Mouse (Mus musculus) neural tube, embryonic 14.5 days (tissue): ENCODE results near the gene Susd2. TPM values are rescaled to one million over a fixed set of nuclear protein-coding genes. Genes with fewer than 3 reads are reported as not detected.

Experiments
- ATAC-seq: fragments of 200-750 bp; cut with Nextera tagmentation; 2 replicates; pipeline ENCODE4 v1.8.0; 2017; ENCODE audit warnings: low read depth, mild to moderate bottlenecking, moderate TSS enrichment, moderate library complexity
- H3K27ac ChIP-seq: fragments of 300-500 bp; sonication (generic); 2 replicates; pipeline ENCODE4 v1.5.1; 2014; ENCODE audit warnings: low read depth, mild to moderate bottlenecking, control low read depth, low read length, moderate library complexity, mixed read lengths
- H3K27me3 ChIP-seq: fragments of 300-500 bp; sonication (generic); 2 replicates; pipeline ENCODE4 v1.6.1; 2014; ENCODE audit warnings: low read length; ENCODE audit not compliant: control insufficient read depth, insufficient read depth
- H3K36me3 ChIP-seq: fragments of 300-500 bp; sonication (generic); 2 replicates; pipeline ENCODE4 v1.6.1; 2014; ENCODE audit warnings: low read length, mixed read lengths; ENCODE audit not compliant: control insufficient read depth, insufficient read depth
- H3K4me1 ChIP-seq: fragments of 300-500 bp; sonication (generic); 2 replicates; pipeline ENCODE4 v1.6.1; 2014; ENCODE audit warnings: low read length; ENCODE audit not compliant: control insufficient read depth, insufficient read depth
- H3K4me2 ChIP-seq: fragments of 300-500 bp; sonication (generic); 2 replicates; pipeline ENCODE4 v1.6.1; 2014; ENCODE audit warnings: mild to moderate bottlenecking, low read depth, low read length, control low read depth
- H3K4me3 ChIP-seq: fragments of 300-500 bp; sonication (generic); 2 replicates; pipeline ENCODE4 v1.5.1; 2014; ENCODE audit warnings: low read depth, low read length, control low read depth, mixed read lengths
- H3K9ac ChIP-seq: fragments of 300-500 bp; sonication (generic); replicated peaks from 2 replicates; pipeline ENCODE4 v1.6.1; 2014; ENCODE audit warnings: low read depth, mild to moderate bottlenecking, control low read depth, low read length, mixed read lengths
- H3K9me3 ChIP-seq: fragments of 300-500 bp; sonication (generic); 2 replicates; pipeline ENCODE4 v1.6.1; 2016; ENCODE audit warnings: low read length; ENCODE audit not compliant: control insufficient read depth
- WGBS: fragments of 180-500 bp; shearing (Covaris S2); extraction: QIAGEN DNeasy Blood & Tissue Kit; methylation state at CpG from one replicate; pipeline ENCODE4 v1.1.7; 2014; 5-methylcytosine and 5-hydroxymethylcytosine counted together
- polyA plus RNA-seq: library from polyadenylated mRNA; unstranded; fragments of >200 nt; fragmentation: Nextera tagmentation; extraction: Ambion mirVana; gene quantifications from 2 replicates; pipeline ENCODE4 v1.2.1, GENCODE M21; 2014

The Susd2 gene
- polyA plus RNA-seq, 1 experiment from 2014 or later: 9.8 TPM

DNA sequence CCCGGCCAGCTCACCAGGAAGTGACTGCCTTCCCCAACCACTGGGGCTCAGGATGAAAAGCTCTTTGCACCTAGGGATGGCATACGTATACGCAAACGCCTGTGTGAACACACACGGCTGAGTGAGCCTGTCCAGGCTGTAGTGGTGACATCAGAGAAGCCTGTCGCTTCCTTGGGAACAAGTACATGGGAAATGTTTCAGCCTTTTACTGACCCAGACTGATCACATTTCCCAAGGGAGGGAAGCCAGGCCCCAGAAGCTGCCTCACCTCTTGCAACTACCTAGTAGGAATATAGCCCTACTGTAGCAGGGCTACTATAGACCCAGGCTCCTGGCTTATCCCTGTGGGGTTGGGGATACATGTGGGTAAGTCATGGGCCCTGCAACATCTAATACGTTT lies 51.2 kb downstream of the Susd2 start:
- no peaks in the 10 kb centered on the region for H3K27me3 ChIP-seq
- no peak overlapping the region for H3K4me2 ChIP-seq
- H3K4me3 ChIP-seq: no peak overlapping the region
- H3K27ac ChIP-seq: no peak overlapping the region
- ATAC-seq: no peak
- no peaks in the 10 kb centered on the region; the same call in 1 of the 2 replicates for H3K9me3 ChIP-seq
- no peaks in the 10 kb centered on the region for H3K36me3 ChIP-seq
- no peaks in the 10 kb centered on the region for H3K4me1 ChIP-seq
- 88% methylated on average over 7 of the region's 7 CpGs for WGBS
- H3K9ac ChIP-seq: no peak overlapping the region

DNA sequence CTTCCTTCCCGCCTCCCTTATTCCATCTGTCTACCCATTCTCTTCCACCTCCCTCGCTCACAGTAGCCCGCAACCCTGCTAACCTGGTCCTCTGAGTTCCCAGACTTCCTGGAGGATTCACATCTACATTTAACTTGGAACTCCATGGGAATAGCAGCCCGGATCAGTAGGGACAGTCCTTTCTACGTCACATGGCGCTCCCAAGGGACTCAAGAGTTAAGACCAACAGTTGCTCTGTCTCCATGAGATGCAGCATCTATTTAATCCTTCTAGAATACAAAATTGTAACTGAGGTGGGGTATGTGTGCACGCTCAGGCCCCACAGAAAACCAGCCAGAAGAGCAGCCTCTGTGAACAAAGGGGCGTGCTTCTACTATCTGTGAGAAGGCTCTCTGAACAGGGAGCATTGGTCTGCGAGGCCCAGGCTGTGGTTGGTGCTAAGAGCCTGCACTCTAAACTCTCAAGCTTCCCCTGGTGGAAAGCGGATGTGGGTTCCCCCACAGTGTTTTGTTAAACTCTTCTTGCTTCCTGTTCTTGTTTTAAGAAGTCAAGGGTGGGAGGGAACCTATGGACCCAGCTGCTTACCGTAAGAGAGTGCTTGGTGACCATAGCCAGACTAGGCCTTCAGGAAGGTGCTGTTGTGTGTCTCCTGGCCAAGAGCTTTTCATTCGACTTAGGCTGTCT lies 52.5 kb downstream of the Susd2 start:
- no peaks in the 10 kb centered on the region for H3K9me3 ChIP-seq
- no peaks in the 10 kb centered on the region for H3K36me3 ChIP-seq
- H3K27ac ChIP-seq: no peak overlapping the region
- H3K27me3 ChIP-seq: no peaks in the 10 kb centered on the region
- ATAC-seq: no peak
- WGBS: 77% methylated on average over 12 of the region's 12 CpGs
- H3K4me2 ChIP-seq: no peak overlapping the region
- no peak overlapping the region for H3K4me3 ChIP-seq
- H3K9ac ChIP-seq: no peak overlapping the region
- no peaks in the 10 kb centered on the region for H3K4me1 ChIP-seq

DNA sequence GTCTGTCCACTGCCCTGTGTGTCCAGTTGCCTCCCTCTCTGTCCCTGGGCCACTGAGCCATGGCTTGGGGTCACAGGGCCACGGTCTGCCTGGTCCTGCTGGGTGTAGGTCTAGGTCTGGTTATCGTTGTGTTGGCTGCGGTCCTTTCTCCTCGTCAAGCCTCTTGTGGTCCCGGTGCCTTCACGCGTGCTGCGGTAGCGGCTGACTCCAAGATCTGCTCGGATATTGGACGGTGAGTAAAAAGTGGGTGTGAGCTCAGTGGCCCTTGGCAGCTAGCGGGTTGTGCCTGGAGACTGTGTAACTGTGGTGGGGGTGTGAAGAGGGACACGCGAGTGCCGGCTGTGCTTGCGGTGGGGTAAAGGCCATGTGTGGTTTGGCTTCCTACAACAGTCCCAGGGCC lies 54.2 kb downstream of the Susd2 start:
- H3K4me1 ChIP-seq: no peaks in the 10 kb centered on the region
- H3K9me3 ChIP-seq: no peaks in the 10 kb centered on the region
- no peaks in the 10 kb centered on the region for H3K27me3 ChIP-seq
- no peak overlapping the region for H3K9ac ChIP-seq
- no peak overlapping the region for H3K4me2 ChIP-seq
- H3K27ac ChIP-seq: no peak overlapping the region
- no peak overlapping the region for H3K4me3 ChIP-seq
- 79% methylated on average over 16 of the region's 16 CpGs for WGBS
- no peak for ATAC-seq
- H3K36me3 ChIP-seq: no peaks in the 10 kb centered on the region

DNA sequence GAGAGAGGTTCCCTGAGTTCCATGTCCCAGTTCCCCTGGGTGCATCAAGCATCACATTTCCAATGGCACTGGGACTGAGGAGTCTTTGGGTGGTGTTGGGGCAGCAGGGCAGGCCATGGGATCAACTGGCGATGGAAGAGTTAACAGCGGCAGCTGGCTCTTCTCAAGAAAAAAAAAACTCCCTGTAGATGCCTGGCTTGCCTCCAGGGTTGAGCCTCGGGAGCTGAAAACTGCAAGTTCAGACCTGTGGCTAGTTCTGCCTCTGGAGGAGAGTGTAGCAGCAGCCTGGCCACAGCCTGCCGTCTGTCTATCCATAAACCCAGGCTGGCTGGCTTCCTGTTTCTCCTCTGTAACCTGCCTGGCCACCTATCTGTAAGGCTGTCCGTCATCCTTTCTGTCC lies 54.7 kb downstream of the Susd2 start, which contains the start of gene Ggt5:
Gene Ggt5, plus strand, starts transcription at position 212 of the 400 bp plus-strand sequence.
- no peak for ATAC-seq
- no peaks in the 10 kb centered on the region for H3K4me1 ChIP-seq
- H3K36me3 ChIP-seq: no peaks in the 10 kb centered on the region
- H3K9me3 ChIP-seq: no peaks in the 10 kb centered on the region
- no peak within 1 kb of the TSS for H3K9ac ChIP-seq
- no peak within 1 kb of the TSS for H3K4me3 ChIP-seq
- WGBS: 41% methylated on average over 5 of the region's 5 CpGs
- no peaks in the 10 kb centered on the region for H3K27me3 ChIP-seq
- H3K4me2 ChIP-seq: no peak within 1 kb of the TSS
- H3K27ac ChIP-seq: no peak within 1 kb of the TSS

DNA sequence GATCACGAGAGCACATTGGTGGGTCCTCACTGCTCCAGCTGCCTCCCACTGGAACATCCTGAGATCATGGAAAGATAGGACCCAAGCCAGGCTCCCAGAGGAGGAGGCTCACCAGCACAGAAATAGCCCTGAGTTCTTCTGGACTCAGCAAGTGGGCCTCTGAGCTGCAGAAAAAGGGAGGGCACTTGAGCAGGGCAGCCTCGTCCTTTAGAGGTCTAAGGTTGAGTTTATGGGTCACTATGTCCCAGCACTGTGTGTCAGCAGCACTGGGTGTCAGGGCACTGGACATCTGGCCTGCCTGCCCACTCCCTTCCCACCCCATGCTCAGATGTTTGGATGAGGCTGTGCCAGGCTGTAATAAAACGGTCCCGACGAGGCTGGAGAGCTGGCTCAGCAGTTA lies 55.5 kb downstream of the Susd2 start:
- Histone ChIP-seq H3K9ac (no peak overlapping the region), H3K27ac (no peak overlapping the region), H3K36me3 (no peaks in the 10 kb centered on the region), H3K27me3 (no peaks in the 10 kb centered on the region), H3K4me3 (no peak overlapping the region), H3K4me1 (no peaks in the 10 kb centered on the region), H3K4me2 (no peak overlapping the region), H3K9me3 (no peaks in the 10 kb centered on the region)
- ATAC-seq: no peak
- 54% methylated on average over 5 of the region's 5 CpGs for WGBS

DNA sequence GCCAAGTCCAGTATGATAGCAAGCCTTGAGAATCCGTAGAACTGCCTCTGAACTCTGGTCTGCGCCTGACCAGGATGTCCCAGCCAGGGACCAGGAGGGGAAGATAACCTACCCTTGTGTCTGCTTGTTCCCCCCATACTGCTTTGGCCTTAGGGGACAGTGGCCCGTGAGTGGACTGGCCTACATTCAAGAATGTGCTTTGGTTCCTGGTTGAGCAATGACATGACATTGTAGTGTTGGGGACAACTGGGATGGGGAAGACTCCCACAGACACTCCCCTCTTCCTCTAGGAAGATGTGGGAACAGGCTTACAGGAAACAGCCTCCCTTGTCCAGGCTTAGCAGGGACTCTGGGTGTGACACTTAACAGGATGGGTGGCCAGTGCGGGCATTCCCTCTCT lies 56.0 kb downstream of the Susd2 start:
- H3K4me1 ChIP-seq: no peaks in the 10 kb centered on the region
- H3K36me3 ChIP-seq: no peaks in the 10 kb centered on the region
- no peaks in the 10 kb centered on the region for H3K9me3 ChIP-seq
- no peak overlapping the region for H3K27ac ChIP-seq
- no peak overlapping the region for H3K4me3 ChIP-seq
- no peak for ATAC-seq
- H3K4me2 ChIP-seq: no peak overlapping the region
- no peak overlapping the region for H3K9ac ChIP-seq
- H3K27me3 ChIP-seq: no peaks in the 10 kb centered on the region
- WGBS: 91% methylated on average over 4 of the region's 4 CpGs

Other genes starting within 250 kb of the Susd2 start
- gene Upb1, start 242.9 kb downstream of the Susd2 start, polyA plus RNA-seq: 0.13 and 0.15 TPM in 2 replicates
- gene Snrpd3, start 126.5 kb downstream of the Susd2 start, polyA plus RNA-seq: 113 and 124 TPM in 2 replicates
- 19.4 and 22.7 TPM in 2 replicates for gene Gucd1, start 126.0 kb downstream of the Susd2 start, polyA plus RNA-seq
- gene Lrrc75b, start 83.7 kb downstream of the Susd2 start, polyA plus RNA-seq: 32.6 and 36.6 TPM in 2 replicates
- 0.85 and 1.5 TPM in 2 replicates for gene Ggt1, start 82.4 kb downstream of the Susd2 start, polyA plus RNA-seq
- 0.43 and 1.5 TPM in 2 replicates for gene Ggt5, start 54.7 kb downstream of the Susd2 start, polyA plus RNA-seq
- 34.2 and 39.9 TPM in 2 replicates for gene Cabin1, start 120.3 kb upstream of the Susd2 start, polyA plus RNA-seq
- gene Ddt, start 129.4 kb upstream of the Susd2 start, polyA plus RNA-seq: 102 and 104 TPM in 2 replicates
- not detected in 2 replicates for gene Gm20441, start 136.9 kb upstream of the Susd2 start, polyA plus RNA-seq
- gene Gstt3, start 137.4 kb upstream of the Susd2 start, polyA plus RNA-seq: 0.94 TPM in 1 of 2 replicates, not detected in the other
- gene Gstt1, start 154.6 kb upstream of the Susd2 start, polyA plus RNA-seq: 8.8 and 11.2 TPM in 2 replicates
- gene Gstt4, start 178.5 kb upstream of the Susd2 start, polyA plus RNA-seq: not detected in 2 replicates
- gene Gstt2, start 193.4 kb upstream of the Susd2 start, polyA plus RNA-seq: 4.3 and 7.5 TPM in 2 replicates
- 1,682 and 1,948 TPM in 2 replicates for gene Mif, start 216.2 kb upstream of the Susd2 start, polyA plus RNA-seq
- 1.9 and 2.0 TPM in 2 replicates for gene Derl3, start 249.4 kb upstream of the Susd2 start, polyA plus RNA-seq